Comparison of ENCODE assay signal across 8 mouse cellular contexts in the genomic region with DNA sequence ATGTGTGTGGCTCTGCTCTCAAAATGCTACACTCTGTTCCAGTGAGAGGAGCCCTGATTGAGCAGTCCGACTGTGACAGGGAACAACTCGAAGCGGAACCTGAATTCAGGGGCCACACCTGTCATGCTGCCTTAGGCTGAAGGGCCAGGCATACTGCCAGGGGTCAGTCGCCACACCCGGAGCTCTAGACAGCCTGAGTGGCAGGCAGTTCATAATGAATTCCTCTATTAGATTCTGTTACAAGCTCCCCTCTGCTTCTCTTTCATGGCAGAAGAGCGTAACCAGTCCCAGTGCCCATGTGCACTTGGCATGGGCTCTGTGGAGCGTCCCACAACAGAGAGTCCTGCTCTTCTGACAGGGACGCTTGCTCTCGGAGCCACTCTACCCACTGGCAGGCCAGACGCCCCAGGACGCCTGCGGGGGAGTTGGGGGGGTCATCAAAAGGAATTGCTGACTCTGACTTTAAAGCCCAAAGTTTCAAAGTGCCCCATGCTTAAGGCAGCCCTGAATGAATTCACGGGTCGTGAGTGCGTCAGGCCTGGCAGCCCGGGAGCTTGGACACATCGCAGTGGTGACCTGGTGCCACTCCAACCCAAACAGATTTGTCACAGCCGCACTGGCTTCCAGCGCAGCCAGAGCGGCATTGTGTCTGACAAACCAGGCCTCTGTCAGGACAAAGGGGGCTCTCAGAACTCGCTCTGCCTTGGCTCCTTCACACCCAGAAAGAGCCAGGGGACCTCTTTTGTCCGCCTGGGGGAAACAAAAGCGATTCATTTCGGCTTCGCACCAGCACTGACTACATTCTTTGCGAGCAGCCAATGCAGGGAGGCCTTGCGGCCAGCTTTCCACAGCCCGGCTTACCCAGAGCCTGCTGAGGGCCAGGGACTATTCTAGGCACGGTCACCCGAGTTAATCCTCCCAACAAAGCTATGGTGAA.
DNase-seq lines count a peak whose midpoint lies in the region; ATAC-seq and TF ChIP-seq lines count a peak whose summit lies in the region.

No protein-coding gene starts in this region.

- H3K9ac ChIP-seq in embryonic facial prominence, embryonic 13.5 days = peak overlapping the region; percentile 46
- H3K9ac ChIP-seq in heart, adult 2 months (ENCODE audit: low read depth, low read length) = no peak overlapping the region
- H3K9ac ChIP-seq in lung, embryonic 15.5 days = no peak overlapping the region

- no peak overlapping the region for H3K4me3 ChIP-seq in embryonic facial prominence, embryonic 13.5 days
- no peak overlapping the region for H3K4me3 ChIP-seq in heart, adult 2 months
- H3K4me3 ChIP-seq in lung, embryonic 15.5 days = no peak overlapping the region
- no peak overlapping the region for H3K4me3 ChIP-seq in thymus, adult 2 months (ENCODE audit: control insufficient read depth, insufficient read depth, low read length)

- intact Hi-C loops in heart, adult 2 months (cut with DNase I) = no loop called here

- DNase-seq in cerebellum, adult 11 months = peak; percentile 36
- peak; percentile 49 to 71 for DNase-seq in heart, adult 2 months
- peak; percentile 79 for DNase-seq in layer of hippocampus, adult 11-12 months (ENCODE audit: low spot score)
- DNase-seq in right cerebral cortex, postnatal 10 days (ENCODE audit: low spot score in 2 of 2) = peak; percentile 84 to 88
- no peak for DNase-seq in thymus, adult 2 months
- no peak for DNase-seq in adrenal gland, adult 18-20 months (ENCODE audit: low spot score in 2 of 2)

- no peaks in the 10 kb centered on the region for H3K9me3 ChIP-seq in embryonic facial prominence, embryonic 13.5 days
- H3K9me3 ChIP-seq in lung, embryonic 15.5 days = no peaks in the 10 kb centered on the region

- H3K4me2 ChIP-seq in embryonic facial prominence, embryonic 13.5 days = peak overlapping the region; percentile 31
- no peak overlapping the region for H3K4me2 ChIP-seq in lung, embryonic 15.5 days

- WGBS in embryonic facial prominence, embryonic 13.5 days = 21% methylated on average over 30 of the region's 30 CpGs
- WGBS in heart, adult 2 months = 38% methylated on average over 30 of the region's 30 CpGs
- 34% methylated on average over 30 of the region's 30 CpGs for WGBS in lung, embryonic 15.5 days
- 88% methylated on average over 30 of the region's 30 CpGs for WGBS in thymus, adult 2 months

- ATAC-seq in embryonic facial prominence, embryonic 13.5 days (ENCODE audit: insufficient number of reproducible peaks, insufficient read depth, low FRiP score, low TSS enrichment, low read depth) = peak; percentile 44; the same call in 1 of the 2 replicates
- no peak for ATAC-seq in lung, embryonic 15.5 days (ENCODE audit: borderline replicate concordance, extremely low read depth, low FRiP score, low TSS enrichment)

- H3K27me3 ChIP-seq in embryonic facial prominence, embryonic 13.5 days = no peaks in the 10 kb centered on the region
- no peaks in the 10 kb centered on the region for H3K27me3 ChIP-seq in heart, adult 2 months (ENCODE audit: control insufficient read depth, insufficient read depth, low read length)
- H3K27me3 ChIP-seq in lung, embryonic 15.5 days = 0 out of 2 replicates have a peak, but pooled peaks cover 6% of the 10 kb centered on the region
- no peaks in the 10 kb centered on the region for H3K27me3 ChIP-seq in thymus, adult 2 months (ENCODE audit: control insufficient read depth, insufficient read depth, low read length)

- H3K4me1 ChIP-seq in embryonic facial prominence, embryonic 13.5 days = peaks cover 25% of the 10 kb centered on the region
- H3K4me1 ChIP-seq in heart, adult 2 months (ENCODE audit: control insufficient read depth, insufficient read depth, low read length) = no peaks in the 10 kb centered on the region
- H3K4me1 ChIP-seq in lung, embryonic 15.5 days = peaks cover 11% of the 10 kb centered on the region; the same call in 1 of the 2 replicates
- no peaks in the 10 kb centered on the region for H3K4me1 ChIP-seq in thymus, adult 2 months (replicated peaks; ENCODE audit: control insufficient read depth, insufficient read depth, low read length)

- H3K79me2 ChIP-seq in heart, adult 2 months (replicated peaks; ENCODE audit: control insufficient read depth, insufficient read depth, low read length) = no peaks in the 10 kb centered on the region

- TF ChIP-seq EP300 in heart, adult 2 months (IDR thresholded peaks at IDR 0.05; ENCODE audit: insufficient read depth, low read depth, low read length) = no peak

- TF ChIP-seq CTCF in heart, adult 2 months (IDR thresholded peaks at IDR 0.05) = no peak
- TF ChIP-seq CTCF in thymus, adult 2 months (IDR thresholded peaks at IDR 0.05; ENCODE audit: borderline replicate concordance, control insufficient read depth, extremely low read depth, insufficient read depth, low read length, poor library complexity) = no peak

- H3K36me3 ChIP-seq in embryonic facial prominence, embryonic 13.5 days = no peaks in the 10 kb centered on the region
- H3K36me3 ChIP-seq in heart, adult 2 months (ENCODE audit: control insufficient read depth, insufficient read depth, low read length) = no peaks in the 10 kb centered on the region
- no peaks in the 10 kb centered on the region for H3K36me3 ChIP-seq in lung, embryonic 15.5 days
- H3K36me3 ChIP-seq in thymus, adult 2 months (ENCODE audit: control insufficient read depth, insufficient read depth, low read length) = no peaks in the 10 kb centered on the region

- TF ChIP-seq POLR2A in heart, adult 2 months (IDR thresholded peaks at IDR 0.05; ENCODE audit: insufficient read depth, low read depth, low read length) = no peak
- TF ChIP-seq POLR2A in thymus, adult 2 months (IDR thresholded peaks at IDR 0.05; ENCODE audit: control insufficient read depth, extremely low read depth, insufficient read depth, low read length, poor library complexity) = no peak

- 0 out of 2 replicates have a peak overlapping the region, but pooled peaks have one; percentile 22 for H3K27ac ChIP-seq in embryonic facial prominence, embryonic 13.5 days
- H3K27ac ChIP-seq in heart, adult 2 months = peak overlapping the region; percentile 21; the same call in 1 of the 2 replicates
- H3K27ac ChIP-seq in lung, embryonic 15.5 days = 0 out of 2 replicates have a peak overlapping the region, but pooled peaks have one; percentile 2
- H3K27ac ChIP-seq in thymus, adult 2 months (ENCODE audit: control insufficient read depth, insufficient read depth, low read length) = no peak overlapping the region

Comparison
In these comparisons a context has a peak if more than half of its experiments do, and no peak if none do; other contexts are left out.
1. DNase-seq: peak in cerebellum, adult 11 months (single experiment), heart, adult 2 months (2 of 2), layer of hippocampus, adult 11-12 months (single experiment) and right cerebral cortex, postnatal 10 days (2 of 2); none in thymus, adult 2 months (single experiment) and adrenal gland, adult 18-20 months (0 of 2).